Mouse (Mus musculus): Measurements from ENCODE around the gene Fam198b.

DNA sequence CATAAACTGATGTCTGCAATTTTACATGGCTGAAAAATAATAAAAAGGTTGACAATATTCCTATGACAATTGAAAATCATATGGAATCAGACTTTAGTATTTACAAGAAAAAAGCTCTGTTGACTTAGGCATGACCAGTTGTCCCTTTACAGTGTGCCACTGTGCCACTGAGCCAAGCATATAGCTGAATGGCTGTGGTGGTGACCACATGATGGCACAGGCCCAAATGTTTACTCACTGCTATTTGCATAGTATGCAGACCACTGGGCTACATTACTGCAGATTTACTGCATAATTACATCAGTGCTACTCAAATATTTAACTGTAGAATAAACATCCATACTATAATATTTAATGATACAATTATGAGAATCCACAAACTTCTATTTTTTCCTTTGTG, 21.1 kb downstream of the Fam198b start:
- TF ChIP-seq CTCF (IDR thresholded peaks at IDR 0.05; ENCODE audit: control insufficient read depth, insufficient read depth, insufficient read length) (no peak), USF1 (IDR thresholded peaks at IDR 0.05; ENCODE audit: low read depth) (no peak), MYOG (IDR thresholded peaks at IDR 0.05; ENCODE audit: control insufficient read depth, extremely low read depth, insufficient read length) (no peak), MAX (IDR thresholded peaks at IDR 0.05) (no peak), CEBPB (IDR thresholded peaks at IDR 0.05; ENCODE audit: low read depth) (no peak), FOSL1 (IDR thresholded peaks at IDR 0.05; ENCODE audit: insufficient read depth, low read length, poor library complexity, severe bottlenecking) (no peak)
